Mouse (Mus musculus) neural tube, embryonic 15.5 days (tissue): Measurements from ENCODE around the gene Bcas3. TPM values are rescaled to one million over a fixed set of nuclear protein-coding genes. Genes with fewer than 3 reads are reported as not detected.

Source experiments
- ATAC-seq: fragments of 200-750 bp; cut with Nextera tagmentation; 2 replicates; pipeline ENCODE4 v1.8.0; 2017; ENCODE audit warnings: mild to moderate bottlenecking, moderate TSS enrichment, moderate library complexity; ENCODE audit not compliant: low FRiP score
- H3K27ac ChIP-seq: fragments of 300-500 bp; sonication (generic); replicated peaks from 2 replicates; pipeline ENCODE4 v1.5.1; 2015; ENCODE audit warnings: mild to moderate bottlenecking, inconsistent platforms
- H3K27me3 ChIP-seq: fragments of 300-500 bp; sonication (generic); replicated peaks from 2 replicates; pipeline ENCODE4 v1.6.1; 2015; ENCODE audit warnings: inconsistent platforms
- H3K36me3 ChIP-seq: fragments of 300-500 bp; sonication (generic); 2 replicates; pipeline ENCODE4 v1.6.1; 2015; ENCODE audit warnings: inconsistent platforms
- H3K4me1 ChIP-seq: fragments of 300-500 bp; sonication (generic); 2 replicates; pipeline ENCODE4 v1.6.1; 2015; ENCODE audit warnings: inconsistent platforms
- H3K4me2 ChIP-seq: fragments of 300-500 bp; sonication (generic); 2 replicates; pipeline ENCODE4 v1.6.1; 2015; ENCODE audit warnings: inconsistent platforms, mild to moderate bottlenecking, moderate library complexity
- H3K4me3 ChIP-seq: fragments of 300-500 bp; sonication (generic); replicated peaks from 2 replicates; pipeline ENCODE4 v1.5.1; 2015; ENCODE audit warnings: mild to moderate bottlenecking, inconsistent platforms
- H3K9ac ChIP-seq: fragments of 300-500 bp; sonication (generic); replicated peaks from 2 replicates; pipeline ENCODE4 v1.6.1; 2015; ENCODE audit warnings: mild to moderate bottlenecking, inconsistent platforms
- H3K9me3 ChIP-seq: fragments of 300-500 bp; sonication (generic); replicated peaks from 2 replicates; pipeline ENCODE4 v1.6.1; 2016; ENCODE audit warnings: inconsistent platforms
- WGBS: fragments of 180-500 bp; shearing (Covaris S2); methylation state at CpG from one replicate; pipeline ENCODE4 v1.1.7; 2015; ENCODE audit warnings: mixed read lengths; 5-methylcytosine and 5-hydroxymethylcytosine counted together
- polyA plus RNA-seq: library from polyadenylated mRNA; unstranded; fragments of >200 nt; fragmentation: Nextera tagmentation; extraction: Ambion mirVana; gene quantifications from 2 replicates; pipeline ENCODE4 v1.2.1, GENCODE M21; 2015

The Bcas3 gene
- polyA plus RNA-seq, 1 experiment from 2014 or later, result 31.6 TPM

- ATAC-seq, result no peak
- Histone ChIP-seq H3K4me1 (no peaks in the 10 kb centered on the region), H3K27ac (no peak overlapping the region), H3K9me3 (no peaks in the 10 kb centered on the region), H3K4me2 (no peak overlapping the region), H3K27me3 (no peaks in the 10 kb centered on the region), H3K4me3 (no peak overlapping the region), H3K9ac (no peak overlapping the region), H3K36me3 (no peaks in the 10 kb centered on the region)
- WGBS, result 78% methylated on average over 2 of the region's 2 CpGs
These were observed 376.8 kb downstream of the Bcas3 start for GRCm38 (mm10) chr11:85729725-85730124.

GRCm38 (mm10) chr11:85732462-85733012 is 379.6 kb downstream of the Bcas3 start:
- Histone ChIP-seq H3K27ac (no peak overlapping the region), H3K9ac (no peak overlapping the region), H3K27me3 (no peaks in the 10 kb centered on the region), H3K9me3 (no peaks in the 10 kb centered on the region), H3K4me1 (no peaks in the 10 kb centered on the region), H3K4me3 (no peak overlapping the region), H3K36me3 (no peaks in the 10 kb centered on the region), H3K4me2 (no peak overlapping the region)
- WGBS, result 72% methylated on average over 4 of the region's 4 CpGs
- no peak for ATAC-seq

- Histone ChIP-seq H3K4me1 (no peaks in the 10 kb centered on the region), H3K9ac (no peak overlapping the region), H3K9me3 (no peaks in the 10 kb centered on the region), H3K36me3 (no peaks in the 10 kb centered on the region), H3K27ac (no peak overlapping the region), H3K4me2 (no peak overlapping the region), H3K4me3 (no peak overlapping the region), H3K27me3 (no peaks in the 10 kb centered on the region)
- WGBS, result 63% methylated on average over 3 of the region's 3 CpGs
- ATAC-seq, result no peak
These were observed 380.6 kb downstream of the Bcas3 start for GRCm38 (mm10) chr11:85733577-85733976.

- WGBS, result 51% methylated on average over 7 of the region's 7 CpGs
- Histone ChIP-seq H3K4me2 (no peak overlapping the region), H3K27ac (no peak overlapping the region), H3K4me3 (no peak overlapping the region), H3K36me3 (no peaks in the 10 kb centered on the region), H3K9ac (no peak overlapping the region), H3K27me3 (no peaks in the 10 kb centered on the region), H3K4me1 (peaks cover 5% of the 10 kb centered on the region), H3K9me3 (no peaks in the 10 kb centered on the region)
- ATAC-seq, result no peak
These were observed 381.6 kb downstream of the Bcas3 start for GRCm38 (mm10) chr11:85734317-85735211.

- Histone ChIP-seq H3K36me3 (no peaks in the 10 kb centered on the region), H3K4me2 (no peak overlapping the region), H3K27ac (no peak overlapping the region), H3K4me3 (no peak overlapping the region), H3K9me3 (no peaks in the 10 kb centered on the region), H3K4me1 (peaks cover 11% of the 10 kb centered on the region), H3K9ac (no peak overlapping the region), H3K27me3 (no peaks in the 10 kb centered on the region)
- ATAC-seq, result no peak
- WGBS, result 29% methylated on average over 9 of the region's 9 CpGs
These were observed 384.3 kb downstream of the Bcas3 start for GRCm38 (mm10) chr11:85737227-85737626.

- no peak overlapping the region for H3K4me3 ChIP-seq
- H3K36me3 ChIP-seq, result no peaks in the 10 kb centered on the region
- ATAC-seq, result no peak
- no peak overlapping the region for H3K4me2 ChIP-seq
- H3K27ac ChIP-seq, result no peak overlapping the region
- no peaks in the 10 kb centered on the region for H3K9me3 ChIP-seq
- H3K9ac ChIP-seq, result no peak overlapping the region
- H3K4me1 ChIP-seq, result peaks cover 11% of the 10 kb centered on the region
- WGBS, result 38% methylated on average over 3 of the region's 3 CpGs
- H3K27me3 ChIP-seq, result no peaks in the 10 kb centered on the region
These were observed 384.9 kb downstream of the Bcas3 start for GRCm38 (mm10) chr11:85737893-85738292.

GRCm38 (mm10) chr11:85738585-85738984 is 385.6 kb downstream of the Bcas3 start:
- Histone ChIP-seq H3K9me3 (no peaks in the 10 kb centered on the region), H3K4me3 (no peak overlapping the region), H3K27me3 (no peaks in the 10 kb centered on the region), H3K4me2 (no peak overlapping the region), H3K4me1 (peaks cover 11% of the 10 kb centered on the region), H3K27ac (no peak overlapping the region), H3K36me3 (no peaks in the 10 kb centered on the region), H3K9ac (no peak overlapping the region)
- 25% methylated on average over 5 of the region's 5 CpGs for WGBS
- ATAC-seq, result no peak

GRCm38 (mm10) chr11:85739266-85739977 is 386.5 kb downstream of the Bcas3 start:
- Histone ChIP-seq H3K27ac (no peak overlapping the region), H3K9ac (no peak overlapping the region), H3K9me3 (no peaks in the 10 kb centered on the region), H3K27me3 (no peaks in the 10 kb centered on the region), H3K4me3 (no peak overlapping the region), H3K4me2 (no peak overlapping the region), H3K4me1 (peaks cover 11% of the 10 kb centered on the region), H3K36me3 (no peaks in the 10 kb centered on the region)
- ATAC-seq, result no peak
- 35% methylated on average over 6 of the region's 6 CpGs for WGBS

- no peaks in the 10 kb centered on the region for H3K4me1 ChIP-seq
- no peak overlapping the region for H3K9ac ChIP-seq
- ATAC-seq, result no peak
- no peaks in the 10 kb centered on the region for H3K36me3 ChIP-seq
- 84% methylated on average over 7 of the region's 7 CpGs for WGBS
- no peak overlapping the region for H3K4me3 ChIP-seq
- no peaks in the 10 kb centered on the region for H3K9me3 ChIP-seq
- no peak overlapping the region for H3K4me2 ChIP-seq
- H3K27me3 ChIP-seq, result no peaks in the 10 kb centered on the region
- H3K27ac ChIP-seq, result no peak overlapping the region
These were observed 393.4 kb downstream of the Bcas3 start for GRCm38 (mm10) chr11:85746373-85746772.

- WGBS, result 92% methylated on average over 2 of the region's 2 CpGs
- Histone ChIP-seq H3K4me3 (no peak overlapping the region), H3K27me3 (no peaks in the 10 kb centered on the region), H3K4me2 (no peak overlapping the region), H3K4me1 (no peaks in the 10 kb centered on the region), H3K9me3 (no peaks in the 10 kb centered on the region), H3K27ac (no peak overlapping the region), H3K36me3 (no peaks in the 10 kb centered on the region), H3K9ac (no peak overlapping the region)
- no peak for ATAC-seq
These were observed 395.9 kb downstream of the Bcas3 start for GRCm38 (mm10) chr11:85748891-85749290.

- Histone ChIP-seq H3K36me3 (no peaks in the 10 kb centered on the region), H3K4me1 (peaks cover 8% of the 10 kb centered on the region), H3K27me3 (no peaks in the 10 kb centered on the region), H3K9me3 (no peaks in the 10 kb centered on the region), H3K27ac (no peak overlapping the region), H3K4me2 (no peak overlapping the region), H3K4me3 (no peak overlapping the region), H3K9ac (no peak overlapping the region)
- WGBS, result 72% methylated on average over 11 of the region's 11 CpGs
- ATAC-seq, result no peak
These were observed 398.2 kb downstream of the Bcas3 start for GRCm38 (mm10) chr11:85751171-85751570.
